Mouse (Mus musculus) embryonic facial prominence, embryonic 13.5 days (tissue): Measurements from ENCODE around the gene Gm21983. TPM values are rescaled to one million over a fixed set of nuclear protein-coding genes. Genes with fewer than 3 reads are reported as not detected.
A peak's percentile ranks its signal among the peaks of the same experiment; 100 is the strongest.

Experiments
- ATAC-seq: fragments of 200-750 bp; cut with Nextera tagmentation; 2 replicates; pipeline ENCODE4 v1.8.0; 2017; ENCODE audit warnings: low read depth; ENCODE audit not compliant: insufficient number of reproducible peaks, insufficient read depth, low FRiP score, low TSS enrichment
- H3K27ac ChIP-seq: fragments of 300-500 bp; sonication (generic); 2 replicates; pipeline ENCODE4 v1.5.1; 2015; ENCODE audit warnings: moderate library complexity, mild to moderate bottlenecking, inconsistent platforms
- H3K27me3 ChIP-seq: fragments of 300-500 bp; sonication (generic); 2 replicates; pipeline ENCODE4 v1.6.1; 2015; ENCODE audit warnings: mild to moderate bottlenecking, inconsistent platforms
- H3K36me3 ChIP-seq: fragments of 300-500 bp; sonication (generic); 2 replicates; pipeline ENCODE4 v1.6.1; 2015; ENCODE audit warnings: mild to moderate bottlenecking, inconsistent platforms
- H3K4me1 ChIP-seq: fragments of 300-500 bp; sonication (generic); 2 replicates; pipeline ENCODE4 v1.6.1; 2015; ENCODE audit warnings: inconsistent platforms
- H3K4me2 ChIP-seq: fragments of 300-500 bp; sonication (generic); 2 replicates; pipeline ENCODE4 v1.6.1; 2015; ENCODE audit warnings: moderate library complexity, mild to moderate bottlenecking, inconsistent platforms
- H3K4me3 ChIP-seq: fragments of 300-500 bp; sonication (generic); 2 replicates; pipeline ENCODE4 v1.5.1; 2015; ENCODE audit warnings: mild to moderate bottlenecking, inconsistent platforms
- H3K9ac ChIP-seq: fragments of 300-500 bp; sonication (generic); 2 replicates; pipeline ENCODE4 v1.6.1; 2015; ENCODE audit warnings: mild to moderate bottlenecking, inconsistent platforms
- H3K9me3 ChIP-seq: fragments of 300-500 bp; sonication (generic); 2 replicates; pipeline ENCODE4 v1.6.1; 2016; ENCODE audit warnings: inconsistent platforms
- WGBS: fragments of 180-500 bp; shearing (Covaris S2); methylation state at CpG from one replicate; pipeline ENCODE4 v1.1.7; 2015; ENCODE audit warnings: mixed read lengths; 5-methylcytosine and 5-hydroxymethylcytosine counted together
- polyA plus RNA-seq: library from polyadenylated mRNA; unstranded; fragments of >200 nt; fragmentation: Nextera tagmentation; extraction: Ambion mirVana; gene quantifications from 2 replicates; pipeline ENCODE4 v1.2.1, GENCODE M21; 2015

The Gm21983 gene
- polyA plus RNA-seq, 1 experiment from 2014 or later = 2.2 TPM

DNA sequence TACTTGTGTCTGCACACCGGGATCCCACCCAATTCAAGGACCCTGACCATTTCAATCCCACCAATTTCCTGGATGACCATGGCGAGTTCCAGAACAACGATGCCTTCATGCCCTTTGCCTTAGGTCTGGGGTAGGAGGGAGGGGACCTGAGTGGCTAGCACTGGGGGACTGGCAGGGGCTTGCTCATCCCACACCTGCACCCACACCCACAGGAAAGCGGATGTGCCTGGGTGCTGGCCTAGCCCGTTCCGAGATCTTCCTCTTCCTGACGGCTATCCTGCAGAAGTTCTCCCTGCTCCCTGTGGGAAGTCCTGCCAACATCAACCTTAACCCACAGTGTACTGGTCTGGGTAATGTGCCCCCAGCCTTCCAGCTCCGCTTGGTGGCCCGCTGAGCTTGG lies 22.7 kb downstream of the Gm21983 start:
- H3K27me3 ChIP-seq = no peaks in the 10 kb centered on the region
- no peak overlapping the region for H3K9ac ChIP-seq
- peaks cover 32% of the 10 kb centered on the region for H3K4me1 ChIP-seq
- no peak for ATAC-seq
- peaks cover 51% of the 10 kb centered on the region for H3K36me3 ChIP-seq
- H3K9me3 ChIP-seq = no peaks in the 10 kb centered on the region
- no peak overlapping the region for H3K27ac ChIP-seq
- no peak overlapping the region for H3K4me2 ChIP-seq
- no peak overlapping the region for H3K4me3 ChIP-seq
- 92% methylated on average over 9 of the region's 9 CpGs for WGBS

DNA sequence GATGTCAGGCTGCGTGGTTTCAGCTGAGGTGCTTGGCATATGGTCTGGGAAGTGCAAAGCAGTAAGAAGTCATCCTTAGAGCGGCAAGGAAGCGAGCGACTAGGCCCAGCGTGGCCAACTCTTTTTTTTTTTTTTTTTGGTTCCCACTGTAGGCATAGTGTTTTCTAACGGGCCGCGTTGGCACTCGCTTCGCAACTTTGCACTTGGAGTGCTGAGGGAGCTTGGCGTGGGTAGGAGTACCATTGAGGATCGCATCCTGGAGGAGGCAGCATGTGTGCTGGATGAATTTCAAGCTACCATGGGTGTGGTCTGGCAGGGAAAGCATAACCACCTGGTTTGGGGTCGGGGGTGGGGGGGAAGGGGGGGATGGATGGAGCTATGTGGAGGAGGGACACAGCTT lies 24.9 kb downstream of the Gm21983 start:
- no peak overlapping the region for H3K9ac ChIP-seq
- no peak overlapping the region for H3K4me3 ChIP-seq
- H3K4me1 ChIP-seq = peaks cover 17% of the 10 kb centered on the region
- no peaks in the 10 kb centered on the region for H3K27me3 ChIP-seq
- H3K9me3 ChIP-seq = no peaks in the 10 kb centered on the region
- H3K27ac ChIP-seq = no peak overlapping the region
- peaks cover 33% of the 10 kb centered on the region for H3K36me3 ChIP-seq
- no peak for ATAC-seq
- no peak overlapping the region for H3K4me2 ChIP-seq
- 81% methylated on average over 13 of the region's 13 CpGs for WGBS

DNA sequence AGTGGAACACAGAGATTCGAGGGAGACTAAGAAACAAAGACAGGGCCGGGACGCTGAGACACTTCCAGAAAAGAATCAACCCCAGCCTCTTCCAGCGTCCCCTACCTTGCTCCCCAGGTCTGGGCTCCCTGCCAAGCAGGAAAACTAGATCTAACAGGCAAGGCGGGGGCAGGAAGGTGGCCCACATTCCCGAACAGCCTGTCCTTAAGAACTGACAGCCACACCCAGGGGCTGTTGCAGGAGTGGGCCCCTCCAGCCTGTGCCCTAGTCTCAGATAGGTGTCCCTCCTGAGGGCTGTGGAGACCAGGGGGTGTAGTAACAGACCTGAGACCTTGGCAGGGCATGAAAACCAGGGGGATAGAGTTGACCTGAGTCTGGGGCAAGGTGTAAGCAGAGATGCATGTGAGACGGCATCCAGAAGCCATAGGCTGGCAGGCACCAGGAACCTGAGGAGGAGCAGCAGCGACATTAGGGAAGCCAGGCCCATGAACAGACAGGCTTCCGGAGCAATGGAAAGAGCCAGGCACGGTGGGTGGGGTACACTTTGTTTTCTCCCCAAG lies 27.6 kb downstream of the Gm21983 start, which contains the start of gene Cyp2t4:
Cyp2t4 (plus strand) TSS at position 510 of the 560 bp plus-strand sequence.
- H3K9me3 ChIP-seq = no peaks in the 10 kb centered on the region
- 0 out of 2 replicates have a peak within 1 kb of the TSS, but pooled peaks have one; percentile 1 for H3K4me2 ChIP-seq
- no peaks in the 10 kb centered on the region for H3K27me3 ChIP-seq
- 53% methylated on average over 10 of the region's 10 CpGs for WGBS
- H3K4me3 ChIP-seq = no peak within 1 kb of the TSS
- peaks cover 13% of the 10 kb centered on the region for H3K36me3 ChIP-seq
- peaks cover 6% of the 10 kb centered on the region for H3K4me1 ChIP-seq
- H3K9ac ChIP-seq = no peak within 1 kb of the TSS
- H3K27ac ChIP-seq = peak within 1 kb of the TSS; percentile 72
- ATAC-seq = peak; percentile 53

DNA sequence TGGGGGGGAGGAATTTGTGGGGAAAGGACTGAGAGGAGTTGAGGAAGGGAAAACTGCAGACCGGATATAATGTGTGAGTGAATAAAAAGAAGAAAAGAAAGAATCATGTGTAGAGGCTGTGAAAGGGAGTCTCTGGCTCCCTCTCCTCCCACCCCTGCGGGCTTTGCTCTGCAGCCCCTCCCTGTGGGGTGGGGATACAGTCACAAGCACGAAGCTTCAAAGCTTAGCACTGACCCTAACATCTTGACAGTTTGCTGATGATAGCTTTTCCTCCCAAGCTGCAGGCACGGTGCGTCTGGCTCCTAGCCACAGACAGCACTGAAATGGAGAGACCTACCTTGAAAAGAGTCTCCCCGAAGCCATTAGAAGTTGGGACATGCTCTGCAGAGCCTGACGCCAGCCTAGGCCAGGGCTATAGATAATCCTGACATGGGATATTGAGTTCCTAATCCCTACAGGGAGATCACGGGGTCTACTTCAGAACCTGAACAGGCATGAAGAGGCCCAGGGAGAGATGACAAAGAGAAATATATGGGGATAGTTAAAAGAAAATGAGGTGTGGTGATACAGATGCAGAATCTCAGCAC lies 44.4 kb downstream of the Gm21983 start:
- Histone ChIP-seq H3K9me3 (peaks cover 10% of the 10 kb centered on the region; the same call in 1 of the 2 replicates), H3K27me3 (no peaks in the 10 kb centered on the region), H3K9ac (no peak overlapping the region), H3K4me1 (peaks cover 3% of the 10 kb centered on the region; the same call in 1 of the 2 replicates), H3K36me3 (no peaks in the 10 kb centered on the region), H3K4me2 (no peak overlapping the region), H3K4me3 (no peak overlapping the region), H3K27ac (no peak overlapping the region)
- WGBS = 55% methylated on average over 8 of the region's 8 CpGs
- 0 out of 2 replicates have a peak, but pooled peaks have one; percentile 52 for ATAC-seq

DNA sequence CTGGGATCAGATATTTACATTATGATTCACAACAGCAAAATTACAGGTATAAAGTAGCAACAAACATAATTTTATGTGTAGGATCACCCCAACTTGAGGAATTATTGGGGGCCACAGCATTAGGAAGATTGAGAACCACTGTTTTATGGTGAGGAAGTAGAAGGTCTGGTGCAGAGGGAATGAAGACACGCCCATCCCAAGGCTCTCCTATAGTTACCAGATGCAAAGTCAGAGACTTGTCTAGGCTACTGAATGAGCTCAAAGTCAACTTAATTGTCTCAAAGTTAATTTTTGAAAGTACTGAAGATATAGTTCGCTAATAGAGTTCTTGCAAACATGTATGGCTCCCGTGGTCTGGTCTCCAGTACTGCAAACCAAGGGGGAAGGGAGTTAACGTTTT lies 47.1 kb downstream of the Gm21983 start:
- Histone ChIP-seq H3K36me3 (no peaks in the 10 kb centered on the region), H3K27me3 (no peaks in the 10 kb centered on the region), H3K4me1 (peaks cover 3% of the 10 kb centered on the region; the same call in 1 of the 2 replicates), H3K9me3 (no peaks in the 10 kb centered on the region), H3K27ac (no peak overlapping the region), H3K4me2 (no peak overlapping the region), H3K4me3 (no peak overlapping the region), H3K9ac (no peak overlapping the region)
- WGBS = 75% methylated on average over 4 of the region's 4 CpGs
- no peak for ATAC-seq

DNA sequence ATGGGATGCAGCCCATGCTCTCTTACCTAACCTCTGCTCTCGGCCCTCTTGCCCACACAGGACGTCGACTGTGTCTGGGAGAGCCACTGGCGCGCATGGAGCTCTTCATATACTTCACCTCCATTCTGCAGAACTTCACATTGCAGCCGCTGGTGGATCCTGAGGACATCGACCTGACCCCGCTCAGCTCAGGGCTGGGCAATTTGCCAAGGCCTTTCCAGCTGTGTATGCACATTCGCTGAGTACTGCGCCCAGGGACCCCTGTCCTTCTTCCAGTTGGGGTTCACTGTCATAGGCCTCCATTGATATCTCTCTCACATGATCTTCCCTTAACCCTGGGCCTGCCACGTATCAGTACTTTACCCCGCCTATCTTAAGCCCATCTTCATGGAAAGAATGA lies 47.7 kb downstream of the Gm21983 start:
- ATAC-seq = peak; percentile 48; the same call in 1 of the 2 replicates
- 74% methylated on average over 12 of the region's 12 CpGs for WGBS

DNA sequence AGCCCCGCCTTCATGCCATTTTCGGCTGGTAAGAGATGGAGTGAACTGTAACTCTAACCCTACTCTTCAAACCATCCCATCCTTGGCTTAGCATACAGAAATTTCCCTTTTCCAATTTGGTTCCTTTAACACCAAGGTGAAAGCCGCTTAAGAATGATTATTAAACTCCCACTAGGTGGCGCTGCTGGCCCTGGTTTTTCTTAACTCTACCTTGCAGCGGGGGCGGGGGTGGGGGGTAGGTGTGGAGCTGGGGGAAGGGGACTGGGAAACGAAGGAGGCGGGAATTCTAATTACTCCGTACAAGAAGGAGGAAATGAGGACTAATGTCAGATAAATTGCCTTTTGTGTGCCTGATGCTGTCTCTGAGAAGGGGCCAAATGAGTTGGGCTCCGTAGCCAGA lies 48.3 kb downstream of the Gm21983 start:
- WGBS = 15% methylated on average over 10 of the region's 10 CpGs
- Histone ChIP-seq H3K4me1 (peaks cover 3% of the 10 kb centered on the region; the same call in 1 of the 2 replicates), H3K9me3 (no peaks in the 10 kb centered on the region), H3K4me2 (0 out of 2 replicates have a peak overlapping the region, but pooled peaks have one; percentile 26), H3K4me3 (no peak overlapping the region), H3K36me3 (no peaks in the 10 kb centered on the region), H3K27me3 (no peaks in the 10 kb centered on the region), H3K27ac (no peak overlapping the region), H3K9ac (no peak overlapping the region)
- ATAC-seq = no peak

More for the DNA sequence above, 47.7 kb downstream of the Gm21983 start:
- H3K4me1 ChIP-seq = peaks cover 3% of the 10 kb centered on the region; the same call in 1 of the 2 replicates
- no peaks in the 10 kb centered on the region for H3K36me3 ChIP-seq
- H3K4me2 ChIP-seq = no peak overlapping the region
- no peak overlapping the region for H3K9ac ChIP-seq
- H3K27me3 ChIP-seq = no peaks in the 10 kb centered on the region
- no peak overlapping the region for H3K4me3 ChIP-seq
- H3K9me3 ChIP-seq = no peaks in the 10 kb centered on the region
- H3K27ac ChIP-seq = no peak overlapping the region

DNA sequence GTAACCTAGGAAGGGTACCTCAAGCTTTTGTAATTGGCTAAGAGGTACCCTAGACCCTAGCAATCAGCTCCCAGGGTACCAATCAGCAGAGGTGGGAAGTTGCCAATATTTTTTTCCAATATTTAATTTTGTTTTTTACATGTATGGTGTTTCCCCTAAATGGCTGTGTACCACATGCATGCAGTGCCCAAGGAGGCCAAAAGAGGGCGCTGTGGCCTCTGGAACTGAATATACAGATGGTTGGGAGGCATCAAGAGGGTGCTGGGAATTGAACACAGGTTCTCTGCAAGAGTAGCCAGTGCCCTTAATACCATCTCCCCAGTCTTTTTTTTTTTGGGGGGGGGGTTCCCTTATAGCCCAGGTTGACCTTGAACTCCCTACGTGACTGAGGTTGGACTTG lies 49.5 kb downstream of the Gm21983 start:
- no peak for ATAC-seq
- 59% methylated on average over 2 of the region's 2 CpGs for WGBS
- H3K9me3 ChIP-seq = no peaks in the 10 kb centered on the region
- no peak overlapping the region for H3K27ac ChIP-seq
- peaks cover under 1% of the 10 kb centered on the region; the same call in 1 of the 2 replicates for H3K4me1 ChIP-seq
- no peak overlapping the region for H3K9ac ChIP-seq
- no peak overlapping the region for H3K4me2 ChIP-seq
- no peak overlapping the region for H3K4me3 ChIP-seq
- H3K36me3 ChIP-seq = no peaks in the 10 kb centered on the region
- H3K27me3 ChIP-seq = no peaks in the 10 kb centered on the region

DNA sequence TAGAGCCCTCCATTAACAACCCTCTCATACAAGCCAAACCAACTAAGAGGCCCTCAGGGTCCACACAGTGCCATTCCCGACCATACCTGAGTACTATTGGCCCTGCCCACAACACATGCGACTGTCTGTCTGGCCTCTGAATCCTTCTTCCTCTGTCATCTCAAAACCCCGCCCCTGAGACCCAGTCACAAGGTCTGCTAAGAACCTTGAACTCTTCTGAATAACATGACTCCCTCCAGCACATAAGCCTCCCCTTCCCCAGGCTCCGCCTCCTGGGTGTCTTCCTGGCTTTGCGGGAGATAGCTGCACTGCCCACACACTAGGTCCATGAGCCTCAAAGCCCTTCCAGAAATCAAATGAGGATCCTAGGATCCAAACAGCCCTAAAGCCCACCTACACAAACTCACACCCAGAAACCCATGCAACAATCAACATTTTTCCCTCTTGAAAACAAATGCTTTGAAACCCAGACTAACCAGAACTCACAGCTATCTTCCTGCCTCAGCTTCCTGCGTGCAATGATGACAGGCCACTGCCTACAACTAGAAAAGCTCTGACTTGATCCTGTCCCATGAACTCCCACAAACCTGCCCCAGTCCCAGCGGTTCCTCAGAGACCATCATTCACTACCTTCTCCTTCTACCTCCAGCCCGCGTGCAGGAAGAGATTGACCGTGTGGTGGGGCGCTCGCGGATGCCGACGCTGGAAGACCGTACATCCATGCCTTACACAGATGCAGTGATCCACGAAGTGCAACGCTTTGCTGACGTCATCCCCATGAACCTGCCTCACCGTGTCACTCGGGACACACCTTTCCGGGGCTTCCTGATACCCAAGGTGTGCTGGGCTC lies 50.1 kb downstream of the Gm21983 start:
- no peak for ATAC-seq

DNA sequence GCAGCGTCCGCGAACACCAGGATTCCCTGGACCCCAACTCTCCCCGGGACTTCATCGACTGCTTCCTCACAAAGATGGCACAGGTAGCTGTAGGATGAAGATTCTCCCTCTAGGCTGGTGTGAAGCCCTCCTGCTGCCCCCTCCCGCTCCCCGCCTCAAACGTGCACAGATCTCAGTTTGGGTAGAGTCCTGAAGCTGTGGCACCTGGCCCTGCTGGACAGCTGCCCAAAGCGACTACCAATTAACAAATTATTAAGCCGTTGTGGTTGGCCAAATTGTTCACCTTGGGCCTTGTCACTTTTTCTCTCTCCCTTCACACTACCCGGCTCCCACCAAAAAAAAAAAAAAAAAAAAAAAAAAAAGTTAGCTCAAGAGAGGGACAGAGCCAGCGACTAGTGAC lies 51.1 kb downstream of the Gm21983 start:
- 85% methylated on average over 12 of the region's 12 CpGs for WGBS
- no peak overlapping the region for H3K9ac ChIP-seq
- no peak overlapping the region for H3K27ac ChIP-seq
- H3K4me3 ChIP-seq = no peak overlapping the region
- no peak for ATAC-seq
- no peaks in the 10 kb centered on the region for H3K27me3 ChIP-seq
- no peak overlapping the region for H3K4me2 ChIP-seq
- H3K9me3 ChIP-seq = no peaks in the 10 kb centered on the region
- no peaks in the 10 kb centered on the region for H3K4me1 ChIP-seq
- no peaks in the 10 kb centered on the region for H3K36me3 ChIP-seq

More for the DNA sequence above, 50.1 kb downstream of the Gm21983 start:
- no peak overlapping the region for H3K4me2 ChIP-seq
- no peaks in the 10 kb centered on the region for H3K27me3 ChIP-seq
- WGBS = 91% methylated on average over 22 of the region's 22 CpGs
- H3K9me3 ChIP-seq = no peaks in the 10 kb centered on the region
- H3K27ac ChIP-seq = no peak overlapping the region
- H3K4me1 ChIP-seq = no peaks in the 10 kb centered on the region
- H3K4me3 ChIP-seq = no peak overlapping the region
- no peak overlapping the region for H3K9ac ChIP-seq
- no peaks in the 10 kb centered on the region for H3K36me3 ChIP-seq

DNA sequence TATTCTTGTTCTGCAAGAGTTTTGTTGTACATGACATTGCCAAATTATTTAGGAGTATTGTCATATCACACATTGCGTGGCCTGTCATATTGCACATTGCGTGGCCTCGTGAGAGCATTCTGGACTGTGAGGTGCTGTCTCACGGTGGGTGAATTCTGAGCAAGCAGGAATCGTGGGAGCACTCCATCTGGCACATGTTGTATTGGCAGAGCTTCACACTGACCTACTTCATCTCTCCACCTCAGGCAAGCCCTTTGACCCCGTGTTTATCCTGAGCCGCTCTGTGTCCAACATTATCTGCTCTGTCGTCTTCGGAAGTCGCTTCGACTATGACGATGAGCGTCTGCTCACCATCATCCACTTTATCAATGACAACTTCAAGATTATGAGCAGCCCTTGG lies 51.9 kb downstream of the Gm21983 start:
- WGBS = 86% methylated on average over 13 of the region's 13 CpGs

More for the DNA sequence above, 51.9 kb downstream of the Gm21983 start:
- Histone ChIP-seq H3K27ac (no peak overlapping the region), H3K9me3 (no peaks in the 10 kb centered on the region), H3K4me3 (no peak overlapping the region), H3K36me3 (no peaks in the 10 kb centered on the region), H3K27me3 (no peaks in the 10 kb centered on the region), H3K4me1 (no peaks in the 10 kb centered on the region), H3K4me2 (no peak overlapping the region), H3K9ac (no peak overlapping the region)
- no peak for ATAC-seq
